Mouse (Mus musculus) limb, embryonic 14.5 days (tissue): ENCODE data around the gene Acss3. TPM values are rescaled to one million over a fixed set of nuclear protein-coding genes. Genes with fewer than 3 reads are reported as not detected.

Experiments
- ATAC-seq: fragments of 200-750 bp; cut with Nextera tagmentation; 2 replicates; pipeline ENCODE4 v1.8.0; 2017; ENCODE audit warnings: low read depth, moderate number of reproducible peaks, moderate TSS enrichment; ENCODE audit not compliant: low FRiP score
- DNase-seq: peaks from one replicate; pipeline ENCODE4 v3.0.0-alpha.2; 2015; ENCODE audit warnings: low spot score
- H3K27ac ChIP-seq: fragments of 300-500 bp; sonication (generic); replicated peaks from 2 replicates; pipeline ENCODE4 v1.5.1; 2014; ENCODE audit warnings: low read depth, mild to moderate bottlenecking, low read length, moderate library complexity, mixed read lengths
- H3K27me3 ChIP-seq: fragments of 300-500 bp; sonication (generic); 2 replicates; pipeline ENCODE4 v1.6.1; 2014; ENCODE audit warnings: low read length, mixed read lengths; ENCODE audit not compliant: control insufficient read depth, insufficient read depth
- H3K36me3 ChIP-seq: fragments of 300-500 bp; sonication (generic); 2 replicates; pipeline ENCODE4 v1.6.1; 2014; ENCODE audit warnings: mild to moderate bottlenecking, low read length, moderate library complexity, mixed read lengths; ENCODE audit not compliant: control insufficient read depth, insufficient read depth
- H3K4me1 ChIP-seq: fragments of 300-500 bp; sonication (generic); 2 replicates; pipeline ENCODE4 v1.6.1; 2014; ENCODE audit warnings: antibody characterized with exemption, low read length, mixed read lengths; ENCODE audit not compliant: control insufficient read depth, insufficient read depth
- H3K4me2 ChIP-seq: fragments of 300-500 bp; sonication (generic); replicated peaks from 2 replicates; pipeline ENCODE4 v1.6.1; 2014; ENCODE audit warnings: low read depth, mild to moderate bottlenecking, low read length, moderate library complexity; ENCODE audit not compliant: severe bottlenecking
- H3K4me3 ChIP-seq: fragments of 300-500 bp; sonication (generic); replicated peaks from 2 replicates; pipeline ENCODE4 v1.5.1; 2014; ENCODE audit warnings: low read length
- H3K9ac ChIP-seq: fragments of 300-500 bp; sonication (generic); 2 replicates; pipeline ENCODE4 v1.6.1; 2014; ENCODE audit warnings: mild to moderate bottlenecking, low read depth, low read length, moderate library complexity; ENCODE audit not compliant: severe bottlenecking
- H3K9me3 ChIP-seq: fragments of 300-500 bp; sonication (generic); 2 replicates; pipeline ENCODE4 v1.6.1; 2016; ENCODE audit warnings: low read length; ENCODE audit not compliant: control insufficient read depth
- POLR2A ChIP-seq: fragments of 200-500 bp; IDR thresholded peaks from 2 replicates; pipeline ENCODE4 v1.8.0; 2012; ENCODE audit warnings: inconsistent platforms, mild to moderate bottlenecking, moderate library complexity, borderline replicate concordance; ENCODE audit not compliant: insufficient read depth, insufficient read length; ENCODE audit errors: extremely low read depth
- WGBS: fragments of 180-500 bp; shearing (Covaris S2); extraction: QIAGEN DNeasy Blood & Tissue Kit; methylation state at CpG from one replicate; pipeline ENCODE4 v1.1.7; 2014; 5-methylcytosine and 5-hydroxymethylcytosine counted together
- polyA plus RNA-seq, 2 experiments: library from polyadenylated mRNA; depleted of rRNA in 1 of 2; stranded (reverse) in 1 of 2; unstranded in 1 of 2; fragments of >200 nt; fragmentation: Nextera tagmentation in 1 of 2; extraction: Ambion mirVana in 1 of 2; gene quantifications; 2 replicates each; pipeline versions ENCODE4 v1.2.1 to v1.2.3; 2012 to 2014

The Acss3 gene
- polyA plus RNA-seq, 2 experiments = 2.6 to 6.9 TPM

DNA sequence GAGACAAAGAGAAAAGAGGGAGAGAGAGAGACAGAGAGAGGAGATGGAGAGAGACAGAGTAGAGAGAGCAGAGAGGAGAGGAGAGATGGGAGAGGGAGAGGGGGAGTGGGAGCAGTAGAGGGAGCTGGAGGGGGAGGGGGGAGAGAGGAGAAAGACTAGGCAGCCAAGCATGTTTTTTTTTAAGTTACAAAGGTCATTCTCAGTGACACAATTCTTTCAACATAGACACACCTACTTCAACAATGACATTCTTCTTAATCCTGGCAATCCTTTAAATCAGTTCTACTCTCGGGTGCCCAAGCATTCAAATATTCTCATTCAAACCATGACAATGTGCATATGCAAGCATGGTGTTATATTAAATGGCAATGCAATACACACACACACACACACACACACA lies 19.4 kb upstream of the Acss3 start:
- no peak overlapping the region for H3K27ac ChIP-seq
- H3K4me2 ChIP-seq = no peak overlapping the region
- DNase-seq (no peak), ATAC-seq (no peak)
- H3K36me3 ChIP-seq = no peaks in the 10 kb centered on the region
- no peak overlapping the region for H3K4me3 ChIP-seq
- H3K9ac ChIP-seq = no peak overlapping the region
- H3K27me3 ChIP-seq = no peaks in the 10 kb centered on the region
- no peak for TF ChIP-seq POLR2A
- H3K9me3 ChIP-seq = no peaks in the 10 kb centered on the region
- WGBS = 81% methylated on average over 1 of the region's 1 CpGs
- H3K4me1 ChIP-seq = no peaks in the 10 kb centered on the region

DNA sequence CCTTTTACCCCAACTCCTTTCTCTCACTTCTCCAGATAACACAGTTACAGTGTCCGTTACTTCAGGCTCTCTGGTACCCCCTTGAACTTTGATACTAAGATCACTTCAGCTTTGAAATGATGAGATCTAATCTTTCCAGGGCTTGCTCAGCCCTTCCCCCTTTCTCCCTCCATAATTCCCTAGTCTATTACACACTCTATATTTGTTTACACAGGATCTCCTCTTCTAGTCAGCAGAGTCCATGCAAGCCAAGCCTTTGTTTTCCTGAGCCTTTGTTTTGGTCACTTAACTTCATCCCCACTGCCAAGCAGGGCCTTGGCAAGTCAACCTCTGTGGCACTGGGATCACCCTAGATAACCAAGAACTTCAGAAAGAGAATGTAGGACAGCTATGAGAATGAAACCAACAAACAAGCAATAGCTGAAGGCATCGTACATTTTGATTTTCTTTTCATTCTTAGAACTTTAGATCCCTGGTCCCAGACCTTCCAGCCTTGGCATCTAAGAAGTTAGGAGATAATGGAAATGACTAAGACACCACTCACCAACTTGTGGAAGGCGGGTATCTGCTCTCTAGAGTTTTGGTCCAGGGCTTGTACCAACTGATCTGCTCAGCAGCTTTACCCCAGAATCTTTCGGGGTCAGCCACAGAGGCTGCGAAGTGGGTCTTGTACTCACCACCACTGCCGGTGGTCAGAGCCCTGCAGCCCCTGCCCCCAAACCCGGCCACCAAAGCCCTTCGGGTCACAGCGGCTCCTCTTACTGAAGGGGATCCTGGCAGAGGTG lies 532 bp downstream of the Acss3 start:
- H3K27ac ChIP-seq = no peak overlapping the region
- H3K9me3 ChIP-seq = no peaks in the 10 kb centered on the region
- WGBS = 13% methylated on average over 9 of the region's 9 CpGs
- H3K9ac ChIP-seq = peak overlapping the region; percentile 72
- peaks cover 3% of the 10 kb centered on the region; the same call in 1 of the 2 replicates for H3K4me1 ChIP-seq
- H3K36me3 ChIP-seq = no peaks in the 10 kb centered on the region
- DNase-seq (no peak), ATAC-seq (no peak)
- TF ChIP-seq POLR2A = no peak
- peak overlapping the region; percentile 75 for H3K4me2 ChIP-seq
- H3K27me3 ChIP-seq = no peaks in the 10 kb centered on the region
- peak overlapping the region; percentile 55 for H3K4me3 ChIP-seq

DNA sequence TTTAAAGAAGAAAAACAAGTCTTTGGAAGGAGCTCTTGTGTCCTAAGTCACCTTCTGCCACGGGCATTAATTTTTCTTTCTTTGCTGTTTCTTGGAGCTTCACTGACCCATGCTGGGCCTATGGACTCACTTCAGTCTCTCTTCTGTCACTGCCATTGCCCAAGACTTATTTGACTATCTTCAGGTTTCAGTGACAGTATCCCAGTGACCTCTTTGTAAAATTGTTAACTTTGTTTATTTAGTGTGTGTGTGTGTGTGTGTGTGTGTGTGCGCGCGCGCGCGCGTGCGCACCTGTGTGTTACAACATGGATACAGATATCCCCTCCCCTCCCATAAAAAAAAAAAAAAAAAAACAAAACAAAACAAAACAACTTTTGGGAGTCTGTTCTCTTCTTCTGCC lies 2.2 kb downstream of the Acss3 start:
- Histone ChIP-seq H3K4me1 (peaks cover 3% of the 10 kb centered on the region; the same call in 1 of the 2 replicates), H3K4me3 (no peak overlapping the region), H3K27me3 (no peaks in the 10 kb centered on the region), H3K27ac (no peak overlapping the region), H3K36me3 (no peaks in the 10 kb centered on the region), H3K9me3 (no peaks in the 10 kb centered on the region), H3K4me2 (no peak overlapping the region), H3K9ac (no peak overlapping the region)
- DNase-seq (no peak), ATAC-seq (no peak)
- 97% methylated on average over 9 of the region's 9 CpGs for WGBS
- no peak for TF ChIP-seq POLR2A

DNA sequence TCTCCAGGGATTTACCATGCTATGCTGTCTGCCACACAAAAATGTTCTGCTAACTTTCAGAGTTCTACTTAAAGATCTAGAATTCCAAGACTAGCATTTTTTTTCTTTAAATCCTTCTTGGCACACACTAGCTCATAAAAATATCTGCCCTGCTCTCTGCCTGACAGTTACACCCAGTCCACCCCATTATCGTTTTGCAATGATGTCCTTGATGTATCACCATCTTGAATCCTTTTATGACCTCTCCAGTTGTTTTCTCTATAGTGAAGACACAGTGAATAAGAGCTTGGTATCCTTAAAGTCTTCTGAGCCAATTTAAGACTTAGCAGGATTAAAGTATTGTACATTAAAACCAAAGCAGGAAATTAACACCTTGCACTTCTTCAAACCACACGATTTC lies 4.3 kb downstream of the Acss3 start:
- ATAC-seq (no peak), DNase-seq (no peak)
- Histone ChIP-seq H3K27ac (no peak overlapping the region), H3K9ac (no peak overlapping the region), H3K4me1 (peaks cover under 1% of the 10 kb centered on the region; the same call in 1 of the 2 replicates), H3K4me3 (no peak overlapping the region), H3K4me2 (no peak overlapping the region), H3K9me3 (no peaks in the 10 kb centered on the region), H3K27me3 (no peaks in the 10 kb centered on the region), H3K36me3 (no peaks in the 10 kb centered on the region)
- no peak for TF ChIP-seq POLR2A
- WGBS = 62% methylated on average over 2 of the region's 2 CpGs

DNA sequence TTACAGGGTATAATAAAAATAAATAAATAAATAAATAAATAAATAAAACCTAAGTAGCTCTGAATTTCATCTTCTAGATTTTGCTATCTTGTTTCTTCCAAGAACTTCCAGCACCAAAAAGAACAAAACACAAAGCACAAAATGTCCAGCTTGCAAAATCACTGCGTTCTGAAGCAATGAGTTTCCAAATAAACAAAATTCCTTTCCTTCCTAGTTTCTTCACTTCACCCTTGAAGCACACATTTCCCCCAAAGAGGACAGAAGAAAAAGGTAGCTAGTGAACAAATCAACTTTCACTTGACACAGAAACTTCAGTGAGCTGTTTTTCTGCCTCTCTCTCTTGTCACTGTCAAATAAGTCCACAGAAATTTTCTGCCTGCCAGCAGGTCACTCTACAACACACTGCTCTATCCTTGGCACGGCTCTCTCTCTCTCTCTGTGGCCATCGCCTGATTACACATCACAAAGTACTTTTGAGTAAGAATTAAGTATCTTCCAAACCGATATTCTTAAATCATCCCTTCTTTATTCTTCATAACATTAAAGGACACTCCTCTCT lies 6.7 kb downstream of the Acss3 start:
- ATAC-seq (no peak), DNase-seq (no peak)
- no peaks in the 10 kb centered on the region for H3K36me3 ChIP-seq
- no peak overlapping the region for H3K4me2 ChIP-seq
- H3K27ac ChIP-seq = no peak overlapping the region
- TF ChIP-seq POLR2A = no peak
- H3K9ac ChIP-seq = no peak overlapping the region
- 73% methylated on average over 4 of the region's 4 CpGs for WGBS
- no peaks in the 10 kb centered on the region for H3K27me3 ChIP-seq
- H3K4me3 ChIP-seq = no peak overlapping the region
- H3K4me1 ChIP-seq = no peaks in the 10 kb centered on the region
- no peaks in the 10 kb centered on the region for H3K9me3 ChIP-seq
